Mouse (Mus musculus) kidney, embryonic 14.5 days (tissue): ENCODE data around the gene Slc5a4b. TPM values are rescaled to one million over a fixed set of nuclear protein-coding genes. Genes with fewer than 3 reads are reported as not detected.

Source experiments
- ATAC-seq: fragments of 200-750 bp; cut with Nextera tagmentation; 2 replicates; pipeline ENCODE4 v1.8.0; 2017; ENCODE audit warnings: moderate number of reproducible peaks, mild to moderate bottlenecking, moderate TSS enrichment, moderate library complexity; ENCODE audit not compliant: low FRiP score, low TSS enrichment
- H3K27ac ChIP-seq: fragments of 300-500 bp; sonication (generic); 2 replicates; pipeline ENCODE4 v1.5.1; 2014; ENCODE audit warnings: low read depth, mild to moderate bottlenecking, low read length, moderate library complexity, mixed read lengths
- H3K27me3 ChIP-seq: fragments of 300-500 bp; sonication (generic); 2 replicates; pipeline ENCODE4 v1.6.1; 2014; ENCODE audit warnings: mild to moderate bottlenecking, low read length; ENCODE audit not compliant: control insufficient read depth, insufficient read depth
- H3K36me3 ChIP-seq: fragments of 300-500 bp; sonication (generic); 2 replicates; pipeline ENCODE4 v1.6.1; 2014; ENCODE audit warnings: low read length, mixed read lengths; ENCODE audit not compliant: control insufficient read depth, insufficient read depth
- H3K4me1 ChIP-seq: fragments of 300-500 bp; sonication (generic); 2 replicates; pipeline ENCODE4 v1.6.1; 2014; ENCODE audit warnings: low read length, mixed read lengths; ENCODE audit not compliant: control insufficient read depth, insufficient read depth
- H3K4me2 ChIP-seq: fragments of 300-500 bp; sonication (generic); replicated peaks from 2 replicates; pipeline ENCODE4 v1.6.1; 2014; ENCODE audit warnings: low read depth, mild to moderate bottlenecking, low read length
- H3K4me3 ChIP-seq: fragments of 300-500 bp; sonication (generic); 2 replicates; pipeline ENCODE4 v1.5.1; 2014; ENCODE audit warnings: mild to moderate bottlenecking, low read length
- H3K9ac ChIP-seq: fragments of 300-500 bp; sonication (generic); 2 replicates; pipeline ENCODE4 v1.6.1; 2014; ENCODE audit warnings: low read depth, mild to moderate bottlenecking, low read length, moderate library complexity
- H3K9me3 ChIP-seq: fragments of 300-500 bp; sonication (generic); 2 replicates; pipeline ENCODE4 v1.6.1; 2016; ENCODE audit warnings: low read length; ENCODE audit not compliant: control insufficient read depth
- WGBS: fragments of 180-500 bp; shearing (Covaris S2); extraction: QIAGEN DNeasy Blood & Tissue Kit; methylation state at CpG from one replicate; pipeline ENCODE4 v1.1.7; 2014; 5-methylcytosine and 5-hydroxymethylcytosine counted together
- polyA plus RNA-seq: library from polyadenylated mRNA; unstranded; fragments of >200 nt; fragmentation: Nextera tagmentation; extraction: Ambion mirVana; gene quantifications from 2 replicates; pipeline ENCODE4 v1.2.1, GENCODE M21; 2014

Gene Slc5a4b
- polyA plus RNA-seq, 1 experiment from 2014 or later, result 0.30 TPM

DNA sequence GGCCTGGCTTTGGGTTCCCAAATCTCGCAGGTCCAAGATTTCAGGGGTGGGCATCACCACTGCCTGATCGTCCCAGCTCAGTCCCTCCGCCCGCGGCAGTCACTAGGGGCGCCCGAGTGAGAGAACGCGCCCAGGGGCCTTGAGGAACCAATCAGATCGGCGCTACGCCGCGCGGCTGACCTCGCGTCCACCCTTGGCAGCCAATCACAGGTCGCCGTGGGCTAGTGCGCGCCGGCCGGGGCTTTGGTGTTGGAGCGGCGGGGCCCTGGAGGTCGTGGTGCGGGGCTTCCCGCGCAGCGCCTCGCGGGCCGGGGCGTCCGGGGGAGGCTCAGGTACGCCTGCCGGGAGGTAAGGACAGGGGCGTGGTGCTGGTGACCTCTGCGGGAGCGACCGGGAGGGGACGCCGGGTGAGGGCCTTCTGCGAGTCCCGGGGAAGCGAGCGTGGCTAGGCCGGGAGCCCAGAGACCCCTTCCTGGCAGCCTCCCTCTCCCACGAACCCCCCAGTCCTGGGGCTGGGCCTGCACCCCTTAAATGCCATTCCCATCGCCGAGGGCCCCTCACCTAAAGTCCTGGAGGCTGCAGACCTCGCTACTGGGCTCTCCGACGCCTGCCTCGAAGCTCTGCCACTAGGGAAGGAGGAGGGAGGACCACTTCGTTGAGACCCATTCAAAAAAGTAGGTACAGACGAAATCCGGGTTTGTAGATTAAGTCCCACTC, 78.2 kb downstream of the Slc5a4b start, which contains the start of gene Zfp280b:
Gene Zfp280b, plus strand, starts transcription at position 249 of the 717 bp plus-strand sequence.
- peak within 1 kb of the TSS; percentile 81 for H3K4me2 ChIP-seq
- H3K4me3 ChIP-seq, result peak within 1 kb of the TSS; percentile 85
- under 1% methylated on average over 55 of the region's 58 CpGs for WGBS

DNA sequence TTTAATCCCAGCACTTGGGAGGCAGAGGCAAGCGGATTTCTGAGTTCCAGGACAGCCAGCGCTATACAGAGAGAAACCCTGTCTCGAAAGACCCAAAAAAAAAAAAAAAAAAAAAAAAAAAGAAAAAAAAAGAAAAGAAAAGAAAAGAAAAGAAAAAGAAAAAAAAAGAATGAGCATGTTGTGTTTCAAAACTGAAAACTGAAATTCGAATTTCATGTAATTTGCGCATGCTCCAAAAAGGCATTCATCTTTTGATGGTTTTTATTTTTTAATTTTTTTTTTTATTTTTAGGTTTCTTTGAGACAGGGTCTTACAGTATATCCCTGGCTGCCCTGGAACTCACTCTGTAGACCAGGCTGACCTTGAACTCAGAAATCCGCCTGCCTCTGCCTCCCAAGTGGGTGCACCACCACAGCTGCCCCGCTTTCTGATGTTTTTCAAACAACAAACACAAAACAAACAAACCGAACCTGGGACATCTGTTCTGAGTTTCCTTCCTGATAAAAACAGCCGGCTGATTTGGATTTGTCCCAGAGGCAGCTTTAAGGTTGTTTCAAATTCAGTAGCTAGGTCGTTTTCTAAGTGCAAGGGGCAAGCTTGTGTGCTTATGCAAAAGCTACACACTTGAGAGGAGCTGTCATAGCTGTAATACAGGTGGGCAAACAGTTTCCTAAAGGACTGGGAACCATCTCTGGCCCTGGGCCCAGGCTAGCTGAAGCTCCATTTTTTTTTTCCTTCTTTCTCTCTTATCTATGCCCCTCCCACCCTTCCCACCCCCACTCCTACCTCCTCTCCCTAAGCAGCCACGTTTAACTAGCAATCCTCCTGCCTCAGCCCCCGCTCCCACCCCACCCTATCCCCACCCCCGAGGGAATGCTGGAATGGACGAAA, 79.0 kb downstream of the Slc5a4b start:
- no peaks in the 10 kb centered on the region for H3K27me3 ChIP-seq
- H3K4me3 ChIP-seq, result peak overlapping the region; percentile 85
- WGBS, result 54% methylated on average over 14 of the region's 14 CpGs
- H3K9me3 ChIP-seq, result no peaks in the 10 kb centered on the region
- peaks cover 6% of the 10 kb centered on the region; the same call in 1 of the 2 replicates for H3K4me1 ChIP-seq
- H3K9ac ChIP-seq, result peak overlapping the region; percentile 96
- ATAC-seq, result no peak; the same call in 1 of the 2 replicates
- peak overlapping the region; percentile 26; the same call in 1 of the 2 replicates for H3K27ac ChIP-seq
- H3K36me3 ChIP-seq, result peaks cover 4% of the 10 kb centered on the region; the same call in 1 of the 2 replicates
- peak overlapping the region; percentile 81 for H3K4me2 ChIP-seq

More for the DNA sequence above, 78.2 kb downstream of the Slc5a4b start, which contains the start of gene Zfp280b:
- Histone ChIP-seq H3K9me3 (no peaks in the 10 kb centered on the region), H3K9ac (peak within 1 kb of the TSS; percentile 96), H3K27ac (peak within 1 kb of the TSS; percentile 73), H3K4me1 (peaks cover 6% of the 10 kb centered on the region; the same call in 1 of the 2 replicates), H3K36me3 (peaks cover 4% of the 10 kb centered on the region; the same call in 1 of the 2 replicates), H3K27me3 (no peaks in the 10 kb centered on the region)
- peak; percentile 98 for ATAC-seq

GRCm38 (mm10) chr10:76030496-76030895, 80.3 kb downstream of the Slc5a4b start:
- Histone ChIP-seq H3K4me2 (no peak overlapping the region), H3K4me3 (no peak overlapping the region), H3K36me3 (peaks cover 4% of the 10 kb centered on the region; the same call in 1 of the 2 replicates), H3K27ac (no peak overlapping the region), H3K4me1 (peaks cover 6% of the 10 kb centered on the region; the same call in 1 of the 2 replicates), H3K9ac (no peak overlapping the region), H3K9me3 (no peaks in the 10 kb centered on the region), H3K27me3 (no peaks in the 10 kb centered on the region)
- ATAC-seq, result no peak
- 73% methylated on average over 5 of the region's 5 CpGs for WGBS

DNA sequence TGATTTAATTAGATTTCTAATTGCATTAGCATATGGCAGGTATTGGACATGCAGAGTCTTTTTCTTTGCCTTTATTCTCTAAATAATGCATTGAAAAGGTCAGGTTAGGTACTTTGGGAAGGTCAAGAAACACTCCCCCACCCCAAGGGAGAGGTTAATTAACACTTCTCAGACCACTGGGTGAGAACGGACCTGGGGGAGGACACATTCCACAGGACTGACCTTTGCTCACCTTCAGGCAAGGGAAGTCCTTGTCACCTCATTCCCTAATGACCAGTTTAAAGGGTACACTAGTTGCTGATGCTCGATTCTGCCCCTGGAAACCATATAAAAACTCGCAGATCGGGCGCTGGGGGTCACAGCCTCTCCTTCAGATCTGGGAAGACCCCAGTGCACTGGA, 81.5 kb downstream of the Slc5a4b start:
- H3K4me1 ChIP-seq, result peaks cover 6% of the 10 kb centered on the region; the same call in 1 of the 2 replicates
- no peak overlapping the region for H3K4me2 ChIP-seq
- H3K4me3 ChIP-seq, result no peak overlapping the region
- no peak overlapping the region for H3K9ac ChIP-seq
- H3K9me3 ChIP-seq, result peaks cover 4% of the 10 kb centered on the region; the same call in 1 of the 2 replicates
- H3K27ac ChIP-seq, result no peak overlapping the region
- H3K27me3 ChIP-seq, result no peaks in the 10 kb centered on the region
- WGBS, result 51% methylated on average over 5 of the region's 5 CpGs
- no peak for ATAC-seq
- H3K36me3 ChIP-seq, result no peaks in the 10 kb centered on the region

DNA sequence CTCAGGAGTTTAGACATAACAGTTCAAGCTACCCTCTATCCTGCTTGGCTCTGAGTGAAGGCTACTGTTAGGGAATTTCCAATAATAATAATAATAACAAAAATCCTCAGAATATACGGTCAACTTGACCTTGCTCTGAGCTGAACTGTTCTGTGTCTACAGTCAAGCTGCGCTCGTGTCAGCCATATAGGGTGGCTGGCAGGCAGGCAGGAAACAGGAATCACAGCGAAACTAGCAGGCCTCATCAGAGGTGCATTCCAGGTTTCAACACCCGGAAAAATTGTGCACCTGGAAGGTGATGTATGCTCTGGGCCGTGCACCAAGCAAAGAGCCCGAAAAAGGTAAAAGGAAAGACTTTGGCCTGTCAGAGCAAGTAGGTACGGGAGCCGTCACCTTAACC, 82.4 kb downstream of the Slc5a4b start:
- no peak for ATAC-seq
- no peak overlapping the region for H3K9ac ChIP-seq
- 66% methylated on average over 9 of the region's 9 CpGs for WGBS
- H3K4me1 ChIP-seq, result peaks cover 4% of the 10 kb centered on the region; the same call in 1 of the 2 replicates
- H3K4me2 ChIP-seq, result no peak overlapping the region
- no peak overlapping the region for H3K4me3 ChIP-seq
- H3K36me3 ChIP-seq, result no peaks in the 10 kb centered on the region
- no peaks in the 10 kb centered on the region for H3K27me3 ChIP-seq
- no peak overlapping the region for H3K27ac ChIP-seq
- peaks cover 4% of the 10 kb centered on the region; the same call in 1 of the 2 replicates for H3K9me3 ChIP-seq

DNA sequence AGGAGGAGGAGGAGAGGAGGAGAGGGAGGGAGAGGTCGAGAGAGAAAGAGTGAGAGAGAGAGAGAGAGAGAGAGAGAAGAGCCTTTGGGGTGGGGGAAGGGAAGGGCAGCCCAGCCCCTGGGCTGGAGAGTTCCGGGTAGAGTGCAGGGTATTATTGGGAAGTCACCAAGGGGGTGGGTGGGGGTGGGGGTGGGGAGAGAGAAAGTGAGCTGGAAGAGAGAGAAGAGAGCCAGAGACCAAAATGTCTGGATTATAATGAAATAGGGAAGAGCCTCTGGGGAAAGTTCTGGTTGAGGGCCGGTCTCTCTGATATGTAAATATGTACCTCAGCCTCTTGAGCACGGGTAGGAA, 82.8 kb downstream of the Slc5a4b start:
- no peaks in the 10 kb centered on the region for H3K4me1 ChIP-seq
- WGBS, result 25% methylated on average over 4 of the region's 4 CpGs
- peaks cover 4% of the 10 kb centered on the region; the same call in 1 of the 2 replicates for H3K9me3 ChIP-seq
- H3K27me3 ChIP-seq, result no peaks in the 10 kb centered on the region
- H3K9ac ChIP-seq, result no peak overlapping the region
- H3K4me2 ChIP-seq, result no peak overlapping the region
- H3K36me3 ChIP-seq, result no peaks in the 10 kb centered on the region
- ATAC-seq, result no peak
- no peak overlapping the region for H3K4me3 ChIP-seq
- H3K27ac ChIP-seq, result no peak overlapping the region

GRCm38 (mm10) chr10:76027127-76028015, 83.4 kb downstream of the Slc5a4b start:
- no peaks in the 10 kb centered on the region for H3K36me3 ChIP-seq
- H3K4me1 ChIP-seq, result no peaks in the 10 kb centered on the region
- H3K4me3 ChIP-seq, result no peak overlapping the region
- no peak overlapping the region for H3K9ac ChIP-seq
- WGBS, result 51% methylated on average over 12 of the region's 12 CpGs
- H3K4me2 ChIP-seq, result no peak overlapping the region
- peaks cover 4% of the 10 kb centered on the region; the same call in 1 of the 2 replicates for H3K9me3 ChIP-seq
- 0 out of 2 replicates have a peak overlapping the region, but pooled peaks have one; percentile 51 for H3K27ac ChIP-seq
- ATAC-seq, result no peak
- H3K27me3 ChIP-seq, result no peaks in the 10 kb centered on the region

GRCm38 (mm10) chr10:76025470-76026190, 85.1 kb downstream of the Slc5a4b start:
- no peak overlapping the region for H3K4me2 ChIP-seq
- no peaks in the 10 kb centered on the region for H3K27me3 ChIP-seq
- H3K4me1 ChIP-seq, result no peaks in the 10 kb centered on the region
- H3K9ac ChIP-seq, result no peak overlapping the region
- peaks cover 4% of the 10 kb centered on the region; the same call in 1 of the 2 replicates for H3K9me3 ChIP-seq
- H3K4me3 ChIP-seq, result no peak overlapping the region
- 94% methylated on average over 9 of the region's 10 CpGs for WGBS
- no peak for ATAC-seq
- H3K36me3 ChIP-seq, result no peaks in the 10 kb centered on the region
- no peak overlapping the region for H3K27ac ChIP-seq
